17 mouse cellular contexts compared by ENCODE assay signal in the genomic region with DNA sequence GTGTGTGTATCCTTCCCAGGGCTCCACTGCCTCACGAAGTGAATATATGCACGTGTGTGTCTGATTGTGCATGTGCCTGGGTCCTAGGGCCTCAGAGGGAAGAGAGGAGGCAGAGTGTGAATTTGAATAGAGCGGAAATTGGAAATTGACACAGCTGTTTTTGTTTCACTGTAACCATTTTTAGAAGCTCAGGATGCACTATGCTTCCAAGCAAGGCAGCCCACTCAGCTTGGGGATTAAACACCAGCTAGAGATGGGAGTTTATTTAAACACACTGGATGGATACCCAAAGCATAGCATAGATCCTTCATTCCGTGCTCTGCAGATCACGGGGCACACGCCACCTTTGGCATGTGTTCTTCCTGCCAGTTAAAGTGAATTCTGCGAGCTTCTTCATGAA.
DNase-seq lines count a peak whose midpoint lies in the region; ATAC-seq lines count a peak whose summit lies in the region.
"Had no signal": no experiment of that assay in that cellular context is flagged by ENCODE, and none has a peak within 500 bp of the region (broad histone marks: within the 10 kb centered on the region; RNA-seq: fewer than 3 reads in every experiment).

No protein-coding gene starts in this region.

- peak; percentile 66 for ATAC-seq in frontal cortex, adult (ENCODE audit: low TSS enrichment)
- ATAC-seq: forebrain, embryonic 14.5 days; forebrain, embryonic 16.5 days had no signal

- DNase-seq in frontal cortex, postnatal 14 days (ENCODE audit: low spot score in 2 of 2): no peak
- DNase-seq in right cerebral cortex, adult 18-20 months: peak; percentile 18
- DNase-seq in right cerebral cortex, postnatal 14 days: no peak
- peak; percentile 72 for DNase-seq in brain, adult 2 months (ENCODE audit: low read depth, low spot score)
- peak; percentile 63 for DNase-seq in telencephalon, adult 2 months (ENCODE audit: low read depth, low spot score)
- no peak for DNase-seq in gastrocnemius, postnatal 10 days
- DNase-seq: adrenal gland, adult 2 months; adrenal gland, postnatal 10 days; adrenal gland, postnatal 25 days; cerebellum, adult 11-12 months; cerebellum, adult 2 months; cerebellum, adult 9-10 months; cerebellum, postnatal 10 days; cerebellum, postnatal 25 days had no signal

Comparison
In these comparisons a context has a peak if more than half of its experiments do, and no peak if none do; other contexts are left out.
1. DNase-seq: peak in right cerebral cortex, adult 18-20 months (single experiment), brain, adult 2 months (single experiment) and telencephalon, adult 2 months (single experiment); none in frontal cortex, postnatal 14 days (0 of 2), right cerebral cortex, postnatal 14 days (single experiment) and gastrocnemius, postnatal 10 days (single experiment).